Mouse (Mus musculus): ENCODE data around the gene Pcsk7.

The Pcsk7 gene

DNA sequence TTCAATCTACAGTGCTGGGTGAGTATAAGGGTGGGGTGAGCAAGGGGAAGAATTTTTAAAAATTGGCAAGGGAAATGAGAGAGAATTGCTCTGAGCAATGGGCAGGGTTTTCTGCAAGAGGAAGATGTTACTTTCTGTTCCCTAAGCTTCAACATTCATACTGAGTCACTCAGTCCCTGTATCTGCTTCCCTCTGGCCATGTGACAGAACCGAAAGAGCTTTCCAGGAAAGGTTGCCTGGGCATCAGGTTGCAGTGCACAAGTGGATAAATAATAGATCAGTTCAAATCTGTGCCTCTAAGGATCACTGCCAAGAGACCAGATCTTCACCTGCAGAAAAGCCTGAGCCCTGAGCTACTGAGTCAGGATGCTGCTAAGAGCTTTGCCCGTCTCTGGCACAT lies 55.6 kb downstream of the Pcsk7 start:
- DNase-seq (ENCODE audit: inconsistent ontology term), result no peak

GRCm38 (mm10) chr9:45963577-45963976 lies 57.3 kb downstream of the Pcsk7 start:
- DNase-seq (ENCODE audit: inconsistent ontology term), result no peak

GRCm38 (mm10) chr9:45976884-45977283 lies 70.6 kb downstream of the Pcsk7 start:
- no peak for DNase-seq (ENCODE audit: inconsistent ontology term)
